Mouse (Mus musculus) regulatory T cell (primary cell): ENCODE data around the gene Olfr477.
"Not testable (repeated sequence)": the region's sequence is repeated elsewhere in the genome, so short reads cannot be mapped to it uniquely, and the experiment has no call there.

Experiments
- in situ Hi-C: fragments of 300-600 bp; cut with MboI, MseI; formaldehyde crosslinking; loops from one replicate; pipeline ENCODE4 v1.15.1; 2025; ENCODE audit warnings: high pct_unique_total_duplicates

Olfr477 gene

DNA sequence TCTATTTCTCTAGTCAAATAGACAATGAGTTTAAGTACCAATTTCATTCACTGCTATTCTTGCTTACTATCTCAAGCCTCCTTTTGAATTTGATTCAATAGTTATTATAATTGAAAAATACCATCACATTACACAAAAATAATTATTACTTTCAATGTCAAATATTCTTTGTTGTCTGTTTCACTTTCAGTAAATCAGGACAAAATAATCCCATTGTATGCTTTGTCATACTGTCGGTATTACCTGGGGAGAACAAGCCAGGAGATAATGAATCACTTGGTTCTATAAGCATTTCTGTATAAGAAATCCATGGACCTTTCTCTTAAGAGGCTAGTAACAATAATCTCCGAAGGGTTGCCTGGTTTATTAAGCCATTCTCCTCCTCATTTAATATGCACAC, at the start of gene Olfr477:
Olfr477 (plus strand) TSS at position 301 of the 400 bp plus-strand sequence.
- in situ Hi-C loops: no loop called here

DNA sequence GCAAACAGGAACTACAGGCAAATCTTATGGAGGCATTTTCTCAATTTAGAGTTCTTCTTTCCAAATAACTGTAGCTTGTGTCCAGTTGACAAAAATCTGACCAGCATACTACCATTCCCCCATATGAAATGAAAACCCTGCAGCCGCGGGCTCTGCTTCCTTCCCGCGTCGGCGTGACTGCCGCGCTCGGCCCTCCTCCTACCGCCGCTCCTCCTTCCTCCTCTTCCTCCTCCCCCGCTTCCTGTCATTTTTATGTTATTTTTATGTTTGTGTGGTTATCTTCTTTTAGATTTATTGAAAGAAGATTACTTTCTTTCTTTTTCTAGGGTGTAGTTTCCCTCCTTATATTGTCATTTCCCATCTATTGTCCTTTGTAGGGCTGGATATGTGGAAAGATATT, 34.0 kb upstream of the Olfr477 start:
- in situ Hi-C loops: not testable (repeated sequence)

DNA sequence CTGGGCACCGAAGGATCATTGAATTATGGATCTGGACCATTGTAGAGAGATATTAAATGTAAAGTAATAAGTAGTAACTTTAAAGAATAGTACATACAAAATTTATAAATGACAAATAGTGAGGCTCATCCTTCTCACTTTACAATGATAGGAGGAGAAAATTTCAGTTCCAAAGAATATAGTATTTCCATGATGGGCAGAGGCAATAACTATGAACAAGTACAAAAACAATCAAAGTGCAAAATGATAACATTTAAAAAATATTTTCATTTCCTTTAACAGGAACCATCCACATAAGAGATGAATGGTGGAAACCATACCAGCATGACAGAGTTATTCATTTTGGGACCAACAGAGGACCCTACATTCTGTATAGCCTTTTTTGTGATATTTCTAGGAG, 32.1 kb upstream of the Olfr477 start, which contains the start of gene Olfr474:
Olfr474 (plus strand) TSS at position 301 of the 400 bp plus-strand sequence.
- in situ Hi-C loops: no loop called here

DNA sequence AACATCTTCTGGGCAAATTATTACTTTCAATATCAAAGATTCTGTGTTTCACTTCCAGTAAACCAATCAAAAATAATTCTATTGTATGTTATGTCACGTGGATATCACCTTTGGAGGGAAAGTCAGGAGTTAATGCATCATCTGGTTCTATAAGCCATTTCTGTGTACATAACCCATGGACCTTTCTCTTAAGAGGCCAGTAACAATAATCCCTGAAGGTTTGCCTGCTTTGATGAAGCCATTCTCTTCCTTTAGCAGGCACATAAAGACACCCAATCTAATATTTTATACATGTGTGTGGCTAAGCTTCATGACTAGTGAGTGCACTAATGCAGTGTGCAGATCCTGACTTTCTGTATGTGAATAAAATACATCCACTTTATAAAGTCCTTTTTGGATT, 22.0 kb upstream of the Olfr477 start, which contains the start of gene Olfr476:
Olfr476 (plus strand) TSS at position 301 of the 400 bp plus-strand sequence.
- in situ Hi-C loops: no loop called here

DNA sequence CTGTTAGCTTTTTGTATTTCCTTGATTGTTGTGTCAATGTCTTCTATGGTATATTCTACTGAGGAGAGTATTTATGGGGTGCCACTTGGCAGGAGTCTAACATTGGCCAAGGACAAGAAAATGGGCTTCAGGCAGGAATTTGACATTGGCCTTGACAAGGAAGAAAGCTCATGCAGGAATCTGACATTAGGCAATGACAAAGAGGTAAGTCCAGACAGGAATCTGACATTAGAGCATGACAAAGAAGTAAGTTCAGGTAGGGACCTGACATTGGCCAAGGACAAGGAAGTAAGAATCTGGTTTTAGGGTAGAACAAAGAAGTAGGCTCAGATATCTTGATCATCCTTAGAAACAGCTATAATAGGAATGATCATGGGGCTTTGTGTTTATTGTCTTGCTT, 27.8 kb downstream of the Olfr477 start:
- in situ Hi-C loops: not testable (repeated sequence)

DNA sequence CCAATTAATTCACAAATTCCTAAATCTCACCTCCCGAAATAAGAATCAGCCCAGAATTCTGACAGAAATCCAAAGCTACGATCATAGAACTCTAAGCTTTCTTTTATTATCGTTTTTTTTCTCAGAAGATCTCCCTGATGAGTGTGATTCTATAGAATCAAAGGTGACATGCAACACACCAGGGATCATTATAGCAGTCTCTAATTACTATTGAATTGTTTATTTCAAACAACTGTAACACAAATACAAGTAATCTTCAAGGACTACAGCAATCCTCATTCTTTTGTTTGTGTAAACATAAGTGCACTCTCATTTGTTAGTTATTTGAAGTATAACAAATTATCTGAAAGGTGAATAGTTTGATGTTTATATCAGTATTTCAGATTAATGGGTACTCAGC, 47.4 kb downstream of the Olfr477 start, which contains the start of gene Olfr478:
Olfr478 (minus strand) TSS at position 101 of the 400 bp plus-strand sequence.
- in situ Hi-C loops: no loop called here
